ENCODE assay signal across 8 mouse cellular contexts in the genomic region with DNA sequence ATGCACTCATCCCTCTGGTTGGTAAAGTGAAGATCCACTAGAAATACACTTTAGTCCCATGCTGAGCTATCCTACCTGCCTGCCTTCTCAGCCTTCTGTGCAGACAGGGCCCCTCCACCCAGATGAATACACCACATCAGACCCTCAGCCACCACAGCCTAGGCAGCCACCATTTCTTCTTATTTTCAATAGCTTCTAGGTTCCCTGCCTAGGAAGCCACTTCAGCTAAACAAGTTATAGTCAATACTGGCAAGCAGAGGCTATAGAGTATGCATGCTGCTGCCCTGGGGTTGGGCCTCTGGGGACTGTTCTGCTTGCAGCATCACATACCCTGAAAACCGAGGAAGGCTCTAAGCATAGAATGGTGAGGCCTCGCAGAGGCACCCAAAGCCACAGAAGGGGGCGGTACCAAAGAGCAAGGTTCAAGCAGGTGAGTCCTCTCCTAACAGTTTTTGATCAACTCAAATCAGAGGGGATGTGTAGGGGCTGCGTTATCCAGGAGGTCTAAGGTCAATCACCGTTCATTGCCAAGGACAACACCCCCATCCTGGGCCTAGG. TPM values are rescaled to one million over a fixed set of nuclear protein-coding genes. Genes with fewer than 3 reads are reported as not detected.
DNase-seq lines count a peak whose midpoint lies in the region; ATAC-seq and TF ChIP-seq lines count a peak whose summit lies in the region.

A gene (plus strand): TSS at position 341 of the 558 bp plus-strand sequence.

- peak within 1 kb of the TSS; percentile 95 for H3K9ac ChIP-seq in kidney, embryonic 16.5 days (replicated peaks; ENCODE audit: low read length)
- peak within 1 kb of the TSS; percentile 78 for H3K9ac ChIP-seq in liver, embryonic 15.5 days

- peaks cover 11% of the 10 kb centered on the region for H3K4me1 ChIP-seq in thymus, adult 2 months (replicated peaks; ENCODE audit: control insufficient read depth, insufficient read depth, low read length)
- H3K4me1 ChIP-seq in embryonic facial prominence, embryonic 10.5 days, result peaks cover 21% of the 10 kb centered on the region
- H3K4me1 ChIP-seq in heart, embryonic 10.5 days, result peaks cover 27% of the 10 kb centered on the region
- H3K4me1 ChIP-seq in kidney, embryonic 16.5 days (ENCODE audit: insufficient read depth, low read length), result peaks cover 18% of the 10 kb centered on the region
- peaks cover 40% of the 10 kb centered on the region for H3K4me1 ChIP-seq in liver, embryonic 15.5 days (replicated peaks)

- H3K27ac ChIP-seq in thymus, adult 2 months (ENCODE audit: control insufficient read depth, insufficient read depth, low read length), result peak within 1 kb of the TSS; percentile 45
- H3K27ac ChIP-seq in embryonic facial prominence, embryonic 10.5 days (replicated peaks), result peak within 1 kb of the TSS; percentile 94
- H3K27ac ChIP-seq in heart, embryonic 10.5 days, result peak within 1 kb of the TSS; percentile 96
- H3K27ac ChIP-seq in kidney, embryonic 16.5 days (ENCODE audit: low read length), result peak within 1 kb of the TSS; percentile 93
- H3K27ac ChIP-seq in liver, embryonic 15.5 days (replicated peaks), result peak within 1 kb of the TSS; percentile 79

- WGBS in thymus, adult 2 months, result 3% methylated on average over 5 of the region's 5 CpGs
- WGBS in embryonic facial prominence, embryonic 10.5 days, result 15% methylated on average over 5 of the region's 5 CpGs
- WGBS in heart, embryonic 10.5 days, result 14% methylated on average over 5 of the region's 5 CpGs
- 13% methylated on average over 5 of the region's 5 CpGs for WGBS in kidney, embryonic 16.5 days
- 9% methylated on average over 5 of the region's 5 CpGs for WGBS in liver, embryonic 15.5 days (ENCODE audit: insufficient replicate concordance)

- TF ChIP-seq POLR2A in thymus, adult 2 months (IDR thresholded peaks at IDR 0.05; ENCODE audit: control insufficient read depth, extremely low read depth, insufficient read depth, low read length, poor library complexity), result no peak

- H3K4me2 ChIP-seq in kidney, embryonic 16.5 days (replicated peaks; ENCODE audit: low read depth, low read length), result peak within 1 kb of the TSS; percentile 81
- peak within 1 kb of the TSS; percentile 96 for H3K4me2 ChIP-seq in liver, embryonic 15.5 days

- H3K27me3 ChIP-seq in thymus, adult 2 months (ENCODE audit: control insufficient read depth, insufficient read depth, low read length), result no peaks in the 10 kb centered on the region
- H3K27me3 ChIP-seq in embryonic facial prominence, embryonic 10.5 days (replicated peaks; ENCODE audit: low read depth, poor library complexity, severe bottlenecking), result 0 out of 2 replicates have a peak, but pooled peaks cover 4% of the 10 kb centered on the region
- no peaks in the 10 kb centered on the region for H3K27me3 ChIP-seq in heart, embryonic 10.5 days (ENCODE audit: insufficient read depth, poor library complexity, severe bottlenecking)
- H3K27me3 ChIP-seq in kidney, embryonic 16.5 days (ENCODE audit: insufficient read depth, low read length), result no peaks in the 10 kb centered on the region
- H3K27me3 ChIP-seq in liver, embryonic 15.5 days, result peaks cover 12% of the 10 kb centered on the region; the same call in 1 of the 2 replicates
- H3K27me3 ChIP-seq in splenic B cell, adult 2 months (ENCODE audit: control insufficient read depth, insufficient read depth, low read length, poor library complexity, severe bottlenecking), result no peaks in the 10 kb centered on the region

- peak within 1 kb of the TSS; percentile 97 for H3K4me3 ChIP-seq in thymus, adult 2 months (ENCODE audit: control insufficient read depth, insufficient read depth, low read length)
- H3K4me3 ChIP-seq in embryonic facial prominence, embryonic 10.5 days, result peak within 1 kb of the TSS; percentile 96
- H3K4me3 ChIP-seq in heart, embryonic 10.5 days, result peak within 1 kb of the TSS; percentile 96
- H3K4me3 ChIP-seq in kidney, embryonic 16.5 days (ENCODE audit: low read length), result peak within 1 kb of the TSS; percentile 96
- peak within 1 kb of the TSS; percentile 77 for H3K4me3 ChIP-seq in liver, embryonic 15.5 days (replicated peaks)

- peak; percentile 32 for ATAC-seq in kidney, embryonic 16.5 days (ENCODE audit: low FRiP score, low TSS enrichment)
- ATAC-seq in liver, embryonic 15.5 days (ENCODE audit: insufficient read depth), result peak; percentile 11; the same call in 1 of the 2 replicates

- H3K36me3 ChIP-seq in thymus, adult 2 months (ENCODE audit: control insufficient read depth, insufficient read depth, low read length), result no peaks in the 10 kb centered on the region; the same call in 1 of the 2 replicates
- peaks cover 47% of the 10 kb centered on the region for H3K36me3 ChIP-seq in embryonic facial prominence, embryonic 10.5 days (replicated peaks)
- H3K36me3 ChIP-seq in heart, embryonic 10.5 days, result peaks cover 42% of the 10 kb centered on the region
- peaks cover 40% of the 10 kb centered on the region for H3K36me3 ChIP-seq in kidney, embryonic 16.5 days (ENCODE audit: insufficient read depth, low read length)
- H3K36me3 ChIP-seq in liver, embryonic 15.5 days (replicated peaks), result peaks cover 40% of the 10 kb centered on the region
- no peaks in the 10 kb centered on the region; the same call in 1 of the 2 replicates for H3K36me3 ChIP-seq in splenic B cell, adult 2 months (ENCODE audit: control insufficient read depth, insufficient read depth, low read length, poor library complexity, severe bottlenecking)

- H3K9me3 ChIP-seq in embryonic facial prominence, embryonic 10.5 days, result no peaks in the 10 kb centered on the region
- no peaks in the 10 kb centered on the region for H3K9me3 ChIP-seq in heart, embryonic 10.5 days
- no peaks in the 10 kb centered on the region for H3K9me3 ChIP-seq in kidney, embryonic 16.5 days (ENCODE audit: low read length)
- no peaks in the 10 kb centered on the region for H3K9me3 ChIP-seq in liver, embryonic 15.5 days (replicated peaks)

- peak; percentile 54 for DNase-seq in thymus, adult 2 months
- no peak for DNase-seq in thymus, adult 18-20 months
- DNase-seq in embryonic facial prominence, embryonic 10.5 days (ENCODE audit: low spot score), result no peak
- DNase-seq in heart, embryonic 10.5 days (ENCODE audit: low spot score), result no peak
- DNase-seq in splenic B cell, adult 2 months (ENCODE audit: low read depth, low spot score), result peak; percentile 31
- no peak for DNase-seq in adipocyte (ENCODE audit: low spot score)

- TF ChIP-seq CTCF in thymus, adult 2 months (IDR thresholded peaks at IDR 0.05; ENCODE audit: borderline replicate concordance, control insufficient read depth, extremely low read depth, insufficient read depth, low read length, poor library complexity), result no peak

RNA-seq across cellular contexts. Expression of the gene that starts here (rescaled TPM):
- polyA plus RNA-seq in thymus, adult 2 months (2012; rRNA removed), result 22.2 and 22.5 TPM in 2 replicates
- 77.2 and 82.6 TPM in 2 replicates for polyA plus RNA-seq in embryonic facial prominence, embryonic 10.5 days (2016; fragmentation: Nextera tagmentation; extraction: Ambion mirVana)
- 56.1 and 62.9 TPM in 2 replicates for polyA plus RNA-seq in heart, embryonic 10.5 days (2016; fragmentation: Nextera tagmentation; extraction: Ambion mirVana)
- polyA plus RNA-seq in kidney, embryonic 16.5 days (2015; fragmentation: Nextera tagmentation; extraction: Ambion mirVana), result 75.2 and 79.7 TPM in 2 replicates
- polyA plus RNA-seq in liver, embryonic 15.5 days (2015; fragmentation: Nextera tagmentation; extraction: Ambion mirVana), result 23.8 and 25.9 TPM in 2 replicates

Comparison
In these comparisons a context has a peak if more than half of its experiments do, and no peak if none do; other contexts are left out.
1. DNase-seq: peak in thymus, adult 2 months (single experiment) and splenic B cell, adult 2 months (single experiment); none in thymus, adult 18-20 months (0 of 2), embryonic facial prominence, embryonic 10.5 days (single experiment), heart, embryonic 10.5 days (single experiment) and adipocyte (single experiment).
2. H3K27ac ChIP-seq: peak in every context shown above with its lines; median percentile 96 in heart, embryonic 10.5 days; 94 in embryonic facial prominence, embryonic 10.5 days; 93 in kidney, embryonic 16.5 days; 79 in liver, embryonic 15.5 days; 45 in thymus, adult 2 months.
3. Peak in every context shown above with its lines, with median percentiles within 50 percentile points of each other: H3K4me3 ChIP-seq.